Mouse (Mus musculus) forebrain, postnatal 0 days (tissue): ENCODE data around the gene Arhgef1. TPM values are rescaled to one million over a fixed set of nuclear protein-coding genes. Genes with fewer than 3 reads are reported as not detected.

Experiments
- ATAC-seq: fragments of 200-750 bp; cut with Nextera tagmentation; 2 replicates; pipeline ENCODE4 v1.8.0; 2017; ENCODE audit warnings: mild to moderate bottlenecking, moderate library complexity
- DNase-seq: peaks from one replicate; pipeline ENCODE4 v3.0.0-alpha.2; 2015
- H3K27ac ChIP-seq: fragments of 300-500 bp; sonication (generic); 2 replicates; pipeline ENCODE4 v1.5.1; 2014; ENCODE audit warnings: low read depth, mild to moderate bottlenecking, antibody characterized with exemption, low read length, moderate library complexity, mixed read lengths
- H3K27me3 ChIP-seq: fragments of 300-500 bp; sonication (generic); 2 replicates; pipeline ENCODE4 v1.6.1; 2014; ENCODE audit warnings: mild to moderate bottlenecking, low read length, mixed read lengths; ENCODE audit not compliant: insufficient read depth
- H3K36me3 ChIP-seq: fragments of 300-500 bp; sonication (generic); 2 replicates; pipeline ENCODE4 v1.6.1; 2014; ENCODE audit warnings: mild to moderate bottlenecking, moderate library complexity; ENCODE audit not compliant: insufficient read depth
- H3K4me1 ChIP-seq: fragments of 300-500 bp; sonication (generic); 2 replicates; pipeline ENCODE4 v1.6.1; 2014; ENCODE audit warnings: antibody characterized with exemption; ENCODE audit not compliant: insufficient read depth
- H3K4me2 ChIP-seq: fragments of 300-500 bp; sonication (generic); 2 replicates; pipeline ENCODE4 v1.6.1; 2014; ENCODE audit warnings: low read depth, mild to moderate bottlenecking, moderate library complexity
- H3K4me3 ChIP-seq: fragments of 300-500 bp; sonication (generic); 2 replicates; pipeline ENCODE4 v1.5.1; 2014; ENCODE audit warnings: low read depth, low read length, mixed read lengths
- H3K9ac ChIP-seq: fragments of 300-500 bp; sonication (generic); 2 replicates; pipeline ENCODE4 v1.6.1; 2014; ENCODE audit warnings: mild to moderate bottlenecking
- H3K9me3 ChIP-seq: fragments of 300-500 bp; sonication (generic); 2 replicates; pipeline ENCODE4 v1.6.1; 2016; ENCODE audit warnings: low read length
- CTCF ChIP-seq: sonication (generic); IDR thresholded peaks from 2 replicates; pipeline ENCODE4 v1.5.1; 2016; ENCODE audit warnings: antibody characterized with exemption, control low read depth, low read depth
- WGBS: fragments of 180-500 bp; shearing (Covaris S2); extraction: QIAGEN DNeasy Blood & Tissue Kit; methylation state at CpG from one replicate; pipeline ENCODE4 v1.1.7; 2014; 5-methylcytosine and 5-hydroxymethylcytosine counted together
- polyA plus RNA-seq: library from polyadenylated mRNA; unstranded; fragments of >200 nt; fragmentation: Nextera tagmentation; extraction: Ambion mirVana; gene quantifications from 2 replicates; pipeline ENCODE4 v1.2.1, GENCODE M21; 2015
- total RNA-seq: library from RNA; depleted of rRNA; stranded (reverse); fragments of >200 nt; gene quantifications from 2 replicates; pipeline ENCODE4 v1.2.3, GENCODE M21; 2014

The Arhgef1 gene
- total and polyA plus RNA-seq, 2 experiments from 2014 or later, result 26.8 to 30.3 TPM

GRCm38 (mm10) chr7:24864156-24864555, 38.6 kb upstream of the Arhgef1 start:
- Histone ChIP-seq H3K9ac (no peak overlapping the region), H3K27ac (no peak overlapping the region), H3K4me1 (no peaks in the 10 kb centered on the region), H3K4me3 (no peak overlapping the region), H3K36me3 (no peaks in the 10 kb centered on the region), H3K27me3 (no peaks in the 10 kb centered on the region), H3K9me3 (no peaks in the 10 kb centered on the region), H3K4me2 (no peak overlapping the region)
- no peak for DNase-seq
- ATAC-seq, result no peak
- no peak for TF ChIP-seq CTCF
- WGBS, result 26% methylated on average over 6 of the region's 6 CpGs

- no peaks in the 10 kb centered on the region for H3K36me3 ChIP-seq
- H3K4me3 ChIP-seq, result no peak overlapping the region
- DNase-seq (no peak), ATAC-seq (no peak)
- TF ChIP-seq CTCF, result no peak
- H3K27ac ChIP-seq, result no peak overlapping the region
- no peak overlapping the region for H3K9ac ChIP-seq
- 18% methylated on average over 17 of the region's 17 CpGs for WGBS
- no peaks in the 10 kb centered on the region for H3K9me3 ChIP-seq
- no peaks in the 10 kb centered on the region for H3K27me3 ChIP-seq
- H3K4me2 ChIP-seq, result no peak overlapping the region
- no peaks in the 10 kb centered on the region for H3K4me1 ChIP-seq
These were observed 33.6 kb upstream of the Arhgef1 start for GRCm38 (mm10) chr7:24869080-24869479.

GRCm38 (mm10) chr7:24869532-24870165, 33.1 kb upstream of the Arhgef1 start, which contains the start of the genes Lypd4 and Dmrtc2:
TSS of gene Lypd4 (minus strand) at chr7:24869941.
TSS of gene Dmrtc2 (plus strand) at chr7:24870057.
- no peaks in the 10 kb centered on the region for H3K27me3 ChIP-seq
- no peak for TF ChIP-seq CTCF
- peak; percentile 42 for ATAC-seq
- H3K4me3 ChIP-seq, result no peak within 1 kb of the TSS
- 58% methylated on average over 41 of the region's 41 CpGs for WGBS
- no peaks in the 10 kb centered on the region for H3K36me3 ChIP-seq
- no peak within 1 kb of the TSS for H3K9ac ChIP-seq
- no peaks in the 10 kb centered on the region for H3K4me1 ChIP-seq
- no peaks in the 10 kb centered on the region for H3K9me3 ChIP-seq
- no peak for DNase-seq
- H3K4me2 ChIP-seq, result no peak within 1 kb of the TSS
- H3K27ac ChIP-seq, result no peak within 1 kb of the TSS

GRCm38 (mm10) chr7:24877588-24877987, 25.1 kb upstream of the Arhgef1 start:
- Histone ChIP-seq H3K4me1 (no peaks in the 10 kb centered on the region), H3K36me3 (no peaks in the 10 kb centered on the region), H3K9ac (no peak overlapping the region), H3K4me3 (no peak overlapping the region), H3K27me3 (no peaks in the 10 kb centered on the region), H3K9me3 (no peaks in the 10 kb centered on the region), H3K27ac (no peak overlapping the region), H3K4me2 (no peak overlapping the region)
- WGBS, result 84% methylated on average over 3 of the region's 3 CpGs
- DNase-seq, result no peak
- no peak for ATAC-seq
- TF ChIP-seq CTCF, result no peak

GRCm38 (mm10) chr7:24879620-24880019, 23.1 kb upstream of the Arhgef1 start:
- ATAC-seq (no peak), DNase-seq (no peak)
- 24% methylated on average over 2 of the region's 2 CpGs for WGBS
- no peaks in the 10 kb centered on the region for H3K9me3 ChIP-seq
- no peak for TF ChIP-seq CTCF
- no peak overlapping the region for H3K9ac ChIP-seq
- H3K4me3 ChIP-seq, result no peak overlapping the region
- H3K27me3 ChIP-seq, result no peaks in the 10 kb centered on the region
- no peak overlapping the region for H3K4me2 ChIP-seq
- no peaks in the 10 kb centered on the region for H3K4me1 ChIP-seq
- H3K36me3 ChIP-seq, result no peaks in the 10 kb centered on the region
- H3K27ac ChIP-seq, result no peak overlapping the region

- Histone ChIP-seq H3K27me3 (no peaks in the 10 kb centered on the region), H3K4me2 (no peak overlapping the region), H3K36me3 (peaks cover 20% of the 10 kb centered on the region), H3K9ac (no peak overlapping the region), H3K4me1 (peaks cover 6% of the 10 kb centered on the region), H3K9me3 (no peaks in the 10 kb centered on the region), H3K27ac (no peak overlapping the region), H3K4me3 (no peak overlapping the region)
- ATAC-seq (no peak), DNase-seq (no peak)
- 93% methylated on average over 9 of the region's 9 CpGs for WGBS
- TF ChIP-seq CTCF, result no peak
These were observed 20.1 kb upstream of the Arhgef1 start for GRCm38 (mm10) chr7:24882416-24883199.
